Mouse (Mus musculus) bone marrow, adult 2 months (tissue): Measurements from ENCODE around the gene Gm28036.

ENCODE experiments used
- CTCF ChIP-seq: fragments of 200-500 bp; IDR thresholded peaks from 2 replicates; pipeline ENCODE4 v1.5.1; 2011; ENCODE audit warnings: low read length, control low read depth; ENCODE audit not compliant: control insufficient read depth, insufficient read depth
- POLR2A ChIP-seq: fragments of 200-500 bp; IDR thresholded peaks from 2 replicates; pipeline ENCODE4 v1.6.1; 2011; ENCODE audit warnings: low read depth, mild to moderate bottlenecking, control low read depth, low read length, borderline replicate concordance; ENCODE audit not compliant: control insufficient read depth

- TF ChIP-seq POLR2A (no peak), CTCF (no peak)
Observed at GRCm38 (mm10) chr2:156067916-156068315, 59.0 kb downstream of the Gm28036 start.
